ENCODE assay signal across 8 mouse cellular contexts in the genomic region with DNA sequence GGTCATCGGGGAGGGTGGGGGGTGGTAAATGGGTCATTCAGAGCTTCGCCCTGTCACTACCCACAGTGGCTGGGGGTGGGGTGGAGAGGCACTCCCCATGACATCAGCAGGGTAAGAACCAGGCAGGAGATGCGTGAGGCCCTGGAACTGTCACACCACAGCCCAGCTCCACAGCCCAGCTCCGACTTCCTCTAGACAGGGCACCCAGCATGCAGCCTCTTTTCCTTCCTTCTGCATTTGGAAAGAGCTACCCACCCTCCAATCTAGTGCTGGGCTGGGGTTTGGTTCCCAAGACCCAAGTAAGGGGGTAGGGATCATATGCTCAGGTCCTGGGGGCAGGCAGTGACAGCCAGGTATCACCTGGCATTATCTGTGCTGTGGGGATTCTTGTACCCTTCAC.
A peak's percentile ranks its signal among the peaks of the same experiment; 100 is the strongest.
DNase-seq lines count a peak whose midpoint lies in the region; ATAC-seq and TF ChIP-seq lines count a peak whose summit lies in the region.

No protein-coding gene starts in this region.

- peaks cover 25% of the 10 kb centered on the region for H3K4me1 ChIP-seq in intestine, embryonic 15.5 days (replicated peaks)
- H3K4me1 ChIP-seq in intestine, postnatal 0 days (replicated peaks; ENCODE audit: control insufficient read depth, insufficient read depth, low read length), result peaks cover 9% of the 10 kb centered on the region
- H3K4me1 ChIP-seq in intestine, embryonic 16.5 days (ENCODE audit: control insufficient read depth, insufficient read depth, low read length), result peaks cover 16% of the 10 kb centered on the region
- peaks cover 7% of the 10 kb centered on the region for H3K4me1 ChIP-seq in forebrain, embryonic 15.5 days

- H3K9me3 ChIP-seq in intestine, embryonic 15.5 days, result no peaks in the 10 kb centered on the region
- H3K9me3 ChIP-seq in intestine, postnatal 0 days (ENCODE audit: control insufficient read depth), result no peaks in the 10 kb centered on the region
- no peaks in the 10 kb centered on the region for H3K9me3 ChIP-seq in intestine, embryonic 16.5 days (ENCODE audit: control insufficient read depth, low read length)
- H3K9me3 ChIP-seq in forebrain, embryonic 15.5 days, result no peaks in the 10 kb centered on the region

- 71% methylated on average over 4 of the region's 4 CpGs for WGBS in intestine, embryonic 15.5 days
- WGBS in intestine, postnatal 0 days, result 68% methylated on average over 4 of the region's 4 CpGs
- 79% methylated on average over 4 of the region's 4 CpGs for WGBS in intestine, embryonic 16.5 days
- WGBS in forebrain, embryonic 15.5 days, result 92% methylated on average over 4 of the region's 4 CpGs

- TF ChIP-seq CTCF in intestine, postnatal 0 days (IDR thresholded peaks at IDR 0.05; ENCODE audit: low read depth), result no peak

- no peaks in the 10 kb centered on the region for H3K27me3 ChIP-seq in intestine, embryonic 15.5 days (replicated peaks)
- no peaks in the 10 kb centered on the region for H3K27me3 ChIP-seq in intestine, postnatal 0 days (replicated peaks; ENCODE audit: control insufficient read depth, insufficient read depth, low read length)
- H3K27me3 ChIP-seq in intestine, embryonic 16.5 days (replicated peaks; ENCODE audit: control insufficient read depth, insufficient read depth, low read length), result no peaks in the 10 kb centered on the region
- no peaks in the 10 kb centered on the region for H3K27me3 ChIP-seq in forebrain, embryonic 15.5 days

- peak overlapping the region; percentile 40; the same call in 1 of the 2 replicates for H3K27ac ChIP-seq in intestine, embryonic 15.5 days
- no peak overlapping the region for H3K27ac ChIP-seq in intestine, postnatal 0 days (ENCODE audit: low read depth, low read length)
- H3K27ac ChIP-seq in intestine, embryonic 16.5 days (ENCODE audit: low read length), result peak overlapping the region; percentile 36
- no peak overlapping the region for H3K27ac ChIP-seq in forebrain, embryonic 15.5 days (replicated peaks)

- no peak overlapping the region for H3K9ac ChIP-seq in intestine, embryonic 15.5 days
- no peak overlapping the region for H3K9ac ChIP-seq in intestine, postnatal 0 days (ENCODE audit: low read depth, low read length)
- peak overlapping the region; percentile 21; the same call in 1 of the 2 replicates for H3K9ac ChIP-seq in intestine, embryonic 16.5 days (ENCODE audit: low read depth, low read length)
- H3K9ac ChIP-seq in forebrain, embryonic 15.5 days (replicated peaks), result no peak overlapping the region

- no peak for ATAC-seq in intestine, embryonic 15.5 days
- no peak for ATAC-seq in intestine, postnatal 0 days
- ATAC-seq in intestine, embryonic 16.5 days, result peak; percentile 34; the same call in 1 of the 2 replicates
- no peak for ATAC-seq in forebrain, embryonic 15.5 days (replicated peaks)

- no peak overlapping the region for H3K4me2 ChIP-seq in intestine, embryonic 15.5 days (replicated peaks)
- H3K4me2 ChIP-seq in intestine, postnatal 0 days (replicated peaks; ENCODE audit: low read depth), result no peak overlapping the region
- no peak overlapping the region for H3K4me2 ChIP-seq in intestine, embryonic 16.5 days (ENCODE audit: low read depth, low read length)
- H3K4me2 ChIP-seq in forebrain, embryonic 15.5 days (replicated peaks), result no peak overlapping the region

- H3K36me3 ChIP-seq in intestine, embryonic 15.5 days, result no peaks in the 10 kb centered on the region
- H3K36me3 ChIP-seq in intestine, postnatal 0 days (ENCODE audit: control insufficient read depth, insufficient read depth), result no peaks in the 10 kb centered on the region
- no peaks in the 10 kb centered on the region for H3K36me3 ChIP-seq in intestine, embryonic 16.5 days (ENCODE audit: control insufficient read depth, insufficient read depth, low read length)
- no peaks in the 10 kb centered on the region for H3K36me3 ChIP-seq in forebrain, embryonic 15.5 days

- peak; percentile 69 for DNase-seq in T-cell, adult 2 months (ENCODE audit: low spot score)
- peak; percentile 63 for DNase-seq in naive thymus-derived CD4-positive, alpha-beta T cell, adult 2 months (ENCODE audit: low read depth)
- no peak for DNase-seq in MN1 (ENCODE audit: low spot score)
- DNase-seq in embryo, embryonic 11 days, result no peak

- H3K4me3 ChIP-seq in intestine, embryonic 15.5 days (replicated peaks), result no peak overlapping the region
- no peak overlapping the region for H3K4me3 ChIP-seq in intestine, postnatal 0 days (ENCODE audit: low read depth, low read length)
- no peak overlapping the region for H3K4me3 ChIP-seq in intestine, embryonic 16.5 days (ENCODE audit: low read length)
- H3K4me3 ChIP-seq in forebrain, embryonic 15.5 days, result no peak overlapping the region

Comparison
In these comparisons a context has a peak if more than half of its experiments do, and no peak if none do; other contexts are left out.
1. H3K27ac ChIP-seq: peak in intestine, embryonic 15.5 days (single experiment) and intestine, embryonic 16.5 days (single experiment); none in intestine, postnatal 0 days (single experiment) and forebrain, embryonic 15.5 days (single experiment).
2. DNase-seq: peak in T-cell, adult 2 months (single experiment) and naive thymus-derived CD4-positive, alpha-beta T cell, adult 2 months (single experiment); none in MN1 (single experiment) and embryo, embryonic 11 days (single experiment).